14 mouse cellular contexts compared by ENCODE assay signal in genomic region chr12:84153414-84153813, GRCm38 (mm10).
"Had no signal": no experiment of that assay in that cellular context is flagged by ENCODE, and none has a peak within 500 bp of the region (broad histone marks: within the 10 kb centered on the region; RNA-seq: fewer than 3 reads in every experiment).

No protein-coding gene starts in this region.

- ATAC-seq: midbrain, embryonic 16.5 days had no signal

- H3K27me3 ChIP-seq: limb, embryonic 15.5 days; lung, embryonic 15.5 days; midbrain, embryonic 12.5 days; neural tube, embryonic 13.5 days had no signal

- H3K9me3 ChIP-seq: limb, embryonic 15.5 days; lung, embryonic 15.5 days; midbrain, embryonic 12.5 days; neural tube, embryonic 13.5 days had no signal

- H3K4me3 ChIP-seq: limb, embryonic 15.5 days; lung, embryonic 15.5 days; midbrain, embryonic 12.5 days; neural tube, embryonic 13.5 days had no signal

- H3K27ac ChIP-seq: kidney, postnatal 0 days; limb, embryonic 15.5 days; lung, embryonic 15.5 days; midbrain, embryonic 12.5 days; neural tube, embryonic 13.5 days had no signal

- H3K4me2 ChIP-seq: limb, embryonic 15.5 days; lung, embryonic 15.5 days; midbrain, embryonic 12.5 days; neural tube, embryonic 13.5 days had no signal

- DNase-seq: kidney, postnatal 36 days; layer of hippocampus, adult 9-11 months; layer of hippocampus, postnatal 36 days; retina, postnatal 1 day; right cerebral cortex, postnatal 4 days; spleen, adult 18-20 months; thymus, adult 18-20 months; thymus, postnatal 14 days had no signal

- H3K9ac ChIP-seq: limb, embryonic 15.5 days; lung, embryonic 15.5 days; midbrain, embryonic 12.5 days; neural tube, embryonic 13.5 days had no signal
